Mouse (Mus musculus) kidney, adult 2 months (tissue): Measurements from ENCODE around the gene Ccdc113.

ENCODE experiments used
- CTCF ChIP-seq: fragments of 200-500 bp; conservative IDR thresholded peaks from 2 replicates; pipeline ENCODE4 v1.5.1; 2011; ENCODE audit warnings: low read depth, mild to moderate bottlenecking, control low read depth, low read length, moderate library complexity, mixed read lengths; ENCODE audit not compliant: insufficient read depth, insufficient read length
- POLR2A ChIP-seq: fragments of 200-500 bp; IDR thresholded peaks from one replicate; pipeline ENCODE4 v1.6.1; 2011; ENCODE audit warnings: low read depth, low read length, control low read depth

GRCm38 (mm10) chr8:95523991-95524390, 9.9 kb upstream of the Ccdc113 start:
- TF ChIP-seq POLR2A, result no peak
- no peak for TF ChIP-seq CTCF
